Mouse (Mus musculus) limb, embryonic 13.5 days (tissue): ENCODE results near the gene Casp1. TPM values are rescaled to one million over a fixed set of nuclear protein-coding genes. Genes with fewer than 3 reads are reported as not detected.

Experiments used
- ATAC-seq: fragments of 200-750 bp; cut with Nextera tagmentation; 2 replicates; pipeline ENCODE4 v1.8.0; 2017; ENCODE audit warnings: low read depth, moderate number of reproducible peaks, moderate TSS enrichment; ENCODE audit not compliant: low FRiP score
- H3K27ac ChIP-seq: fragments of 300-500 bp; sonication (generic); 2 replicates; pipeline ENCODE4 v1.5.1; 2015; ENCODE audit warnings: inconsistent platforms, mild to moderate bottlenecking, moderate library complexity
- H3K27me3 ChIP-seq: fragments of 300-500 bp; sonication (generic); 2 replicates; pipeline ENCODE4 v1.6.1; 2015; ENCODE audit warnings: mild to moderate bottlenecking, inconsistent platforms
- H3K36me3 ChIP-seq: fragments of 300-500 bp; sonication (generic); 2 replicates; pipeline ENCODE4 v1.6.1; 2015; ENCODE audit warnings: inconsistent platforms, mild to moderate bottlenecking, moderate library complexity
- H3K4me1 ChIP-seq: fragments of 300-500 bp; sonication (generic); 2 replicates; pipeline ENCODE4 v1.6.1; 2015; ENCODE audit warnings: inconsistent platforms
- H3K4me2 ChIP-seq: fragments of 300-500 bp; sonication (generic); replicated peaks from 2 replicates; pipeline ENCODE4 v1.6.1; 2015; ENCODE audit warnings: inconsistent platforms, mild to moderate bottlenecking, moderate library complexity
- H3K4me3 ChIP-seq: fragments of 300-500 bp; sonication (generic); 2 replicates; pipeline ENCODE4 v1.5.1; 2015; ENCODE audit warnings: moderate library complexity, mild to moderate bottlenecking, inconsistent platforms
- H3K9ac ChIP-seq: fragments of 300-500 bp; sonication (generic); 2 replicates; pipeline ENCODE4 v1.6.1; 2015; ENCODE audit warnings: mild to moderate bottlenecking, inconsistent platforms
- H3K9me3 ChIP-seq: fragments of 300-500 bp; sonication (generic); 2 replicates; pipeline ENCODE4 v1.6.1; 2016; ENCODE audit warnings: inconsistent platforms
- WGBS: fragments of 180-500 bp; shearing (Covaris S2); methylation state at CpG from one replicate; pipeline ENCODE4 v1.1.7; 2015; 5-methylcytosine and 5-hydroxymethylcytosine counted together
- polyA plus RNA-seq: library from polyadenylated mRNA; unstranded; fragments of >200 nt; fragmentation: Nextera tagmentation; extraction: Ambion mirVana; gene quantifications from 2 replicates; pipeline ENCODE4 v1.2.1, GENCODE M21; 2015

Casp1 gene
- 1.1 TPM in 2 replicates for polyA plus RNA-seq

DNA sequence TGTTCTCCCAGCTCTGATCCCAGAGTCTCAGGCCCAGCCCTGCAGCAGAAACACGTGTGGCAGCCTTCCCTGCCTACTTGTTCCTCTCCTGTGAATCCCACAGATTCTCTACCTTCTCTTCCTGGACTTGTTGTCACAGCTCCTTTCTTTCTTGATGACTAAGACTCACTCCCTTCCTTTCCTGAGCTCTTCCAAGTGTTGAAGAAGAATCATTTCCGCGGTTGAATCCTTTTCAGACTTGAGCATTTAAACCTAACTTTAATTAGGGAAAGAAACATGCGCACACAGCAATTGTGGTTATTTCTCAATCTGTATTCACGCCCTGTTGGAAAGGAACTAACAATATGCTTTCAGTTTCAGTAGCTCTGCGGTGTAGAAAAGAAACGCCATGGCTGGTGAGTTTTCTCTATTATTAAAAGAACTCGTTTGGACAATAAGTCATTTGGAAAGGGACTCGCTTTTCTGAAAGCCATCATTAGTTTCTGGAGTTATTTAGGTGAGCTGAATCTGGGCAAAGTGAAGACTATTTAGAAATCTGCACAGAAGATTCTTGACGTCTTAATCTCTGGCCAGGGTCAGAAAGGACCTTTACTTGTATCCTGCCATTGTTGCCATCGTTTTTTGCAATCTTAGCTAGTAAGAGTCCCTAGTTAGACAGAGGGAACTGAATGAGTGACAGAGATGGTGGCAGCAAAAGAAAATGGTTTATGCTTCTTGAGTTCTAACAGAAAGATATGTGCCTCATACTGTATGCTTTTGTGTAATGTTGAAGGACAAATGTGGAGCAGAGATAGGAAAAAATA is at the start of gene Casp1:
Gene Casp1, plus strand, starts transcription at position 189 of the 803 bp plus-strand sequence.
- ATAC-seq = no peak
- 76% methylated on average over 11 of the region's 11 CpGs for WGBS

GRCm38 (mm10) chr9:5263951-5264475 is 34.3 kb upstream of the Casp1 start:
- H3K27me3 ChIP-seq = no peaks in the 10 kb centered on the region
- no peak overlapping the region for H3K27ac ChIP-seq
- no peak overlapping the region for H3K4me3 ChIP-seq
- H3K9me3 ChIP-seq = no peaks in the 10 kb centered on the region
- H3K9ac ChIP-seq = no peak overlapping the region
- no peak overlapping the region for H3K4me2 ChIP-seq
- no peak for ATAC-seq
- no peaks in the 10 kb centered on the region for H3K4me1 ChIP-seq
- WGBS = 64% methylated on average over 2 of the region's 2 CpGs
- H3K36me3 ChIP-seq = no peaks in the 10 kb centered on the region

More for the DNA sequence above, at the start of gene Casp1:
- no peak within 1 kb of the TSS for H3K4me3 ChIP-seq
- H3K9ac ChIP-seq = no peak within 1 kb of the TSS
- no peak within 1 kb of the TSS for H3K27ac ChIP-seq
- no peaks in the 10 kb centered on the region for H3K27me3 ChIP-seq
- H3K36me3 ChIP-seq = no peaks in the 10 kb centered on the region
- no peaks in the 10 kb centered on the region for H3K9me3 ChIP-seq
- no peaks in the 10 kb centered on the region for H3K4me1 ChIP-seq
- H3K4me2 ChIP-seq = no peak within 1 kb of the TSS

DNA sequence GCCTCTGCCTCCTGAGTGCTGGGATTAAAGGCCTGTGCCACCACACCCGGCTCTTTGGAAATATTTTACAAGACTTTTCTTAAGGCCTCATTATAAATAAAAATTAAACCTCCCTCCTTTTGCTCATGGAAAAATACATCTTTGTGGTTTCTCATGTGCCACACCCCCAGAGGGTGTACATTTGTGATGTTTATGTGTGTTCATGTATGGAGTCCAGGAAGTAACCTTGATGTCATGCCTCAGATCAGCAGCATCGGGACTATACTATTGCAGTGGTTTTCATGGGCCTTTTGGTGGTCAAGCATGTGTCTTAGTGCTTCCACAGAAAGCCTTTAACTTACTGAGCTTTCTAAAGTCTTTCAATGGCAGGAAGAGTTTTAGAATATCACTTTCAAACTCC is 28.0 kb upstream of the Casp1 start:
- no peaks in the 10 kb centered on the region for H3K36me3 ChIP-seq
- no peak overlapping the region for H3K4me3 ChIP-seq
- no peaks in the 10 kb centered on the region for H3K4me1 ChIP-seq
- 87% methylated on average over 2 of the region's 2 CpGs for WGBS
- no peaks in the 10 kb centered on the region for H3K27me3 ChIP-seq
- no peaks in the 10 kb centered on the region for H3K9me3 ChIP-seq
- no peak overlapping the region for H3K9ac ChIP-seq
- no peak for ATAC-seq
- no peak overlapping the region for H3K4me2 ChIP-seq
- no peak overlapping the region for H3K27ac ChIP-seq

GRCm38 (mm10) chr9:5270884-5271283 is 27.4 kb upstream of the Casp1 start:
- H3K4me1 ChIP-seq = no peaks in the 10 kb centered on the region
- no peaks in the 10 kb centered on the region for H3K36me3 ChIP-seq
- no peak overlapping the region for H3K4me2 ChIP-seq
- no peak overlapping the region for H3K27ac ChIP-seq
- 18% methylated on average over 1 of the region's 1 CpGs for WGBS
- no peaks in the 10 kb centered on the region for H3K9me3 ChIP-seq
- no peak for ATAC-seq
- H3K4me3 ChIP-seq = no peak overlapping the region
- H3K27me3 ChIP-seq = no peaks in the 10 kb centered on the region
- no peak overlapping the region for H3K9ac ChIP-seq

GRCm38 (mm10) chr9:5271334-5271845 is 26.9 kb upstream of the Casp1 start:
- Histone ChIP-seq H3K27ac (no peak overlapping the region), H3K4me3 (no peak overlapping the region), H3K4me2 (no peak overlapping the region), H3K36me3 (no peaks in the 10 kb centered on the region), H3K9ac (no peak overlapping the region), H3K27me3 (no peaks in the 10 kb centered on the region), H3K4me1 (no peaks in the 10 kb centered on the region), H3K9me3 (no peaks in the 10 kb centered on the region)
- no peak for ATAC-seq
- WGBS = 73% methylated on average over 6 of the region's 6 CpGs

DNA sequence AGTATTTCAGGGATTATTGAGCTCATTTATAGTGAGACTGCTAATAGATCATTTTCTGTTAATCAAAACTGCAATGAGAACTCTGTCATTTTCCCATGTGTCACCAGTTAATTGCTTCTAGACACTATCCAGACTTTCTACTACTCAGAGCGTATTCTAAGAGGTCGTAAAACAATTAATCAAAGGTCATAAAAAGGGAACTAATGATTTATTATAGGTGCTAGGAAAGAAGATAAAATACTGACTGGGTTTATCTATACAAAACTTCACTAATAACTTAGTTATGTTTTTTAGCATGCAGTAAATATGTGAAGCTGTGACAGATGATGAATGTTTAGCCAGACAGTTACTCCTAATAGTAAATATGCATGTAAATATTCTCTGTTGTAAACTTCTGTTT is 12.2 kb upstream of the Casp1 start:
- ATAC-seq = no peak
- 26% methylated on average over 2 of the region's 2 CpGs for WGBS

GRCm38 (mm10) chr9:5286597-5286996 is 11.7 kb upstream of the Casp1 start:
- Histone ChIP-seq H3K4me1 (no peaks in the 10 kb centered on the region), H3K9me3 (no peaks in the 10 kb centered on the region), H3K36me3 (no peaks in the 10 kb centered on the region), H3K27me3 (no peaks in the 10 kb centered on the region), H3K9ac (no peak overlapping the region), H3K4me2 (no peak overlapping the region), H3K4me3 (no peak overlapping the region), H3K27ac (no peak overlapping the region)
- ATAC-seq = no peak

More for the DNA sequence above, 12.2 kb upstream of the Casp1 start:
- H3K4me1 ChIP-seq = no peaks in the 10 kb centered on the region
- H3K4me2 ChIP-seq = no peak overlapping the region
- no peaks in the 10 kb centered on the region for H3K27me3 ChIP-seq
- no peak overlapping the region for H3K4me3 ChIP-seq
- H3K36me3 ChIP-seq = no peaks in the 10 kb centered on the region
- no peak overlapping the region for H3K9ac ChIP-seq
- H3K27ac ChIP-seq = no peak overlapping the region
- H3K9me3 ChIP-seq = no peaks in the 10 kb centered on the region

DNA sequence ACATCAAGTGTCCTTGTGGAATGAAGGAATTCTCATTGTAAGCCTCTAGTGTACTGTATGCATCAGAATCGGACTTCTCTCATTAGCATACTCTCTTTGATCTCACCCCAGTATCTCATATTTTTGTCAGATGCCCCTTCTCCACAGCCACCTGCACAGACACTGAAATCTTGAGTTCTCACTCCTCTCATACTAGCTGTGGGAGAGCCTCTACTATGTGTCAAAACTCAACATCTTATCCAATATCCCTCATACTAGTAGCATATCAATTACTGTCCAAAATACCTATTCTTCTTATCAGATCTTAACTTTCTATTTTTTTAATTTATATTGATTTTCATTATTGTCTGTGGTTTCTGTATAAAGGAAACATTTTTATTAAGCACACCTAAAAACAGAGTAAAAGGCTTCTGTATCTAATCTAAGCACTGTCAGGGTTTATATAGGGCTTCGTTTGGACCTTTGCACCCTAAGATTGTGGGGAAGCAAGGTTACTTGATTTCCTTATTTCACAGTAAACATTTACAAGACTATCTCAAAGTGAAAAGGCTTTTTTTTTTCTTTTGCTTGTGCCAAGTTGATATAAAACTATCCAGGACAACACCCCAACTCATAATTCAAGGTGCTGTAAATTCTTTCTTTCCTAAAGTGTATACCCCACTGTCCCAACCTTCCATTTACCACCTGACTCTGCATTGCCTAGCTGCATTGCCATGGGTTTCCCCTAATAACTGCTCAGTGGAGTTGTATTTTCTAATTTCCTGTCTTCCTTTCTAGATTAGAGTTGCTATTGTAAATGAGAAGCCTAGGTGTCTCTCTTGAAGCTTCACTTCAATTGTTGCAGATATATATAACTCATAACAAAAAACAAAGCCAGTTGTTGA is 1.7 kb upstream of the Casp1 start:
- no peaks in the 10 kb centered on the region for H3K27me3 ChIP-seq
- WGBS = 69% methylated on average over 2 of the region's 2 CpGs
- H3K9ac ChIP-seq = no peak overlapping the region
- no peaks in the 10 kb centered on the region for H3K9me3 ChIP-seq
- no peak overlapping the region for H3K27ac ChIP-seq
- H3K4me1 ChIP-seq = no peaks in the 10 kb centered on the region
- H3K4me2 ChIP-seq = no peak overlapping the region
- H3K4me3 ChIP-seq = no peak overlapping the region
- H3K36me3 ChIP-seq = no peaks in the 10 kb centered on the region
- no peak for ATAC-seq

DNA sequence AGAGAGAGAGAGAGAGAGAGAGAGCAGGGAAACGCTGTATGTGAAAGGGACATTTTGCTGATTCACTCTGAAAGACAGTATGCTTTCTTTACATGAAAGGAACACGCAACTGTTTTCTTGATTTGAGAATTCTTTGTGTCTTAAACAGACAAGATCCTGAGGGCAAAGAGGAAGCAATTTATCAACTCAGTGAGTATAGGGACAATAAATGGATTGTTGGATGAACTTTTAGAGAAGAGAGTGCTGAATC is 740 bp downstream of the Casp1 start:
- Histone ChIP-seq H3K4me1 (no peaks in the 10 kb centered on the region), H3K9me3 (no peaks in the 10 kb centered on the region), H3K9ac (no peak overlapping the region), H3K4me2 (no peak overlapping the region), H3K4me3 (no peak overlapping the region), H3K27me3 (no peaks in the 10 kb centered on the region), H3K36me3 (no peaks in the 10 kb centered on the region), H3K27ac (no peak overlapping the region)
- WGBS = 87% methylated on average over 2 of the region's 2 CpGs
- no peak for ATAC-seq

GRCm38 (mm10) chr9:5308561-5308960 is 10.2 kb downstream of the Casp1 start, which contains the start of gene Casp4:
Gene Casp4 (plus strand): TSS chr9:5308828.
- Histone ChIP-seq H3K9me3 (no peaks in the 10 kb centered on the region), H3K9ac (no peak within 1 kb of the TSS), H3K27ac (no peak within 1 kb of the TSS), H3K4me3 (no peak within 1 kb of the TSS), H3K27me3 (no peaks in the 10 kb centered on the region), H3K4me2 (peak within 1 kb of the TSS; percentile 25), H3K36me3 (no peaks in the 10 kb centered on the region), H3K4me1 (no peaks in the 10 kb centered on the region)
- ATAC-seq = no peak
- WGBS = 41% methylated on average over 5 of the region's 5 CpGs

- H3K9me3 ChIP-seq = no peaks in the 10 kb centered on the region
Measured at GRCm38 (mm10) chr9:5310112-5310511, 11.8 kb downstream of the Casp1 start.

DNA sequence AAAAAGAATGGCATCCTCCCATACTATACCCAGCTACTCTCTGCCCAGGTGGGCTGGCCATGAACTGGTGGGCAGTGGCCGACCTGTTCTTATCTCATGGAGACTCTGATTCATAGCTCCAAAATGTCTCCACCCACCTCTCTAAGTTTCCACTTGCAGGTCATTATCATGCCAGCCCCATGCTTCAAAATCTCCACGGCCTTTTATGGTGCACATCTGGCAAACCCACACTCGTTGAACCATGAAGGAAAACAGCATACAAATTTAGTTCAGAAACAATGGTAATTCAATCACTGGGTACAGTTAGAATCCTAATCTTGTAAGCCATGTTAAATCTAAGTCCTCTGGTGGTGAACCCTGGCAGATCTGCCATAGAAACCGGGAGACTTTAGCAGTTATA is 13.1 kb downstream of the Casp1 start:
- Histone ChIP-seq H3K4me1 (no peaks in the 10 kb centered on the region), H3K27ac (no peak overlapping the region), H3K27me3 (no peaks in the 10 kb centered on the region), H3K4me3 (no peak overlapping the region), H3K9me3 (no peaks in the 10 kb centered on the region), H3K36me3 (no peaks in the 10 kb centered on the region), H3K4me2 (no peak overlapping the region), H3K9ac (no peak overlapping the region)
- ATAC-seq = no peak
- WGBS = 56% methylated on average over 4 of the region's 4 CpGs

More at GRCm38 (mm10) chr9:5310112-5310511, 11.8 kb downstream of the Casp1 start:
- H3K9ac ChIP-seq = no peak overlapping the region
- no peak overlapping the region for H3K4me3 ChIP-seq
- H3K36me3 ChIP-seq = no peaks in the 10 kb centered on the region
- no peaks in the 10 kb centered on the region for H3K4me1 ChIP-seq
- H3K27me3 ChIP-seq = no peaks in the 10 kb centered on the region
- H3K27ac ChIP-seq = no peak overlapping the region
- no peak for ATAC-seq
- no peak overlapping the region for H3K4me2 ChIP-seq
